Mouse (Mus musculus): ENCODE results near the gene Fcrls. TPM values are rescaled to one million over a fixed set of nuclear protein-coding genes. Genes with fewer than 3 reads are reported as not detected.

Gene Fcrls
- total RNA-seq (2021), result 1 to 10 TPM; 1.2 to 2.0 TPM
- long read RNA-seq, experiment 1, result 0 reads
- long read RNA-seq, experiment 2, partial matches to known transcripts, result 1 of 1 reads
- long read RNA-seq, experiment 2, other reads (novel, unspliced or antisense), result 0 of 1 reads

- no peak for DNase-seq (ENCODE audit: low spot score)
These were observed at the start of gene Fcrls for GRCm38 (mm10) chr3:87263436-87263835. Fcrls (minus strand) TSS chr3:87263738.

- no peak for DNase-seq (ENCODE audit: low spot score)
These were observed 46.4 kb upstream of the Fcrls start for GRCm38 (mm10) chr3:87309922-87310321.

DNA sequence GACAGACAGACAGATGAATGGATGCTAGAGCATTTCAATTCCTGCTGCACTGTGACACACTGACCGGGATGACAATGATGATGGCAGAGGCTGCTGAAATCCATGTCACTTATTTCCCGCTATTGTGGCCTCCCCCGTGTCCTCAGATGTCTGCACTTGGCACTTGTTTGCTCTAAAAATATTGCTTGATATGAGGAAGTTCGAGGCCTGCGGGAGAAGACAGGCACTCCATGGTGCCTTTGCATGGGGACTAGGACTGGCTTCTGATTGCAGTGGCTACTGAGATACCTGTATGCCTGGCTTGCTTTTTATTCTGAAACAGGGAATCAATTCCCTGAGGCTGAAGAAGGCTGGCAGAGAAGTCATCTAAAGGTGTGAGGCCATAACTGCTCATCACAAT is 36.4 kb upstream of the Fcrls start:
- no peak for DNase-seq (ENCODE audit: low spot score)

GRCm38 (mm10) chr3:87274372-87274771 is 10.8 kb upstream of the Fcrls start:
- DNase-seq (ENCODE audit: low spot score), result no peak

GRCm38 (mm10) chr3:87266581-87266980 is 3.0 kb upstream of the Fcrls start:
- no peak for DNase-seq (ENCODE audit: low spot score)

DNA sequence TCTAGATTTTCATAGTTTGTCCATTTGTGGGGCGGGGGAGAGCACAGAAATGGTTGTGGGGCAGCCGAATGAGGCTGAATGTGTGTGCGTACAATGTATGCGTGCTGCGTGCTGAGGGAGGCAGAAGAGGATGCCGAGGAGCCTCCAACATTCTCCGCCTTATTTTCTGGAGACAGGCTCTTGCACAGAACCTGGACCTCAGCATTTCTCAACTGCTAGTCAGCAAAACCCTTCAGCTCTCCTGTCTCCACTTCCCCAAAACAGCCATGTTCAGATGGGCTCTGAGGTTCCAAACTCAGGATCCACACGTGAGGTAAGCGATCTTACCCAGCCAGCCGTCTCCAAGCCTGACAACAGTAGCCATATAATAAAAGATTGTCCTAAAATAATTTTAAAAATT is 8.3 kb downstream of the Fcrls start:
- DNase-seq (ENCODE audit: low spot score), result no peak

DNA sequence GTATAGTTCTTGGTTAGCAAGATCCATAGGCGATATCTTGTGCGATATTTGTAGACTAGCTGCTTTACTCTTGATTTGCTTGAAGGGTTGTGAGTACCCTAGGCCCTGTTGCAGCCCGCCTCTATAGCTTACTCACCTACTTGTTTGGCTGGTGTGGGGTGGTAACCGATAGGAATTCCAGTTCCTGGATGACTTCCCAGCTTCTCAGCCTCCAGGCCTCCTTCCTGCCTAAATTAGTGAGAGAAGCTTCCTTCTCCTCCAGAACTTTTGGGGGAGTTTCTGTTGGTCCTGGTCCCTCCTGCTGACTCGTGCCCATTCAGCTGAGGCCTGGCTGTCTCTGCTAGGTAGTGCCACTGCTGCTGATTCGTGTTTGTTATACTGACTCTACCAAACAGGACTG is 14.0 kb downstream of the Fcrls start:
- no peak for DNase-seq (ENCODE audit: low spot score)

- no peak for DNase-seq (ENCODE audit: low spot score)
These were observed 16.2 kb downstream of the Fcrls start for GRCm38 (mm10) chr3:87247292-87247691.

DNA sequence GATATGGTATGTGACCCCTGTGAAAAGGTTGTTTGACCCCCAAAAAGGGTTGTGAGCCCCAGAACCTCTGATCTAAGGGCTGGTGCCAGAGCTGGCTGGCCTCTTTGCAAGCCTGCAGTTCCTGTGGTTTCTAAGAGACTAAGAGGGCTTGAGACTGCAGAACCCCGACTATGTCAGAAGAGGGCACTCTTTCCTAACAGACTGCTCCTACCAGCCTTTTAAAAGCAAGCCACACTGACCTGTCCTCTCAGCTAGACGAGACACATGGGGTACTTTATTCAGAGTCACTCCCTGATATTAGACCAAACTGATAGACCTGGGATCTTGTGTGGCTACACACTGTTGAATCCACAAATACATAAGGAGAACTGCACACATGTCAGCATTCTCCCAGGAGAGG is 19.9 kb downstream of the Fcrls start:
- DNase-seq (ENCODE audit: low spot score), result peak; percentile 6

DNA sequence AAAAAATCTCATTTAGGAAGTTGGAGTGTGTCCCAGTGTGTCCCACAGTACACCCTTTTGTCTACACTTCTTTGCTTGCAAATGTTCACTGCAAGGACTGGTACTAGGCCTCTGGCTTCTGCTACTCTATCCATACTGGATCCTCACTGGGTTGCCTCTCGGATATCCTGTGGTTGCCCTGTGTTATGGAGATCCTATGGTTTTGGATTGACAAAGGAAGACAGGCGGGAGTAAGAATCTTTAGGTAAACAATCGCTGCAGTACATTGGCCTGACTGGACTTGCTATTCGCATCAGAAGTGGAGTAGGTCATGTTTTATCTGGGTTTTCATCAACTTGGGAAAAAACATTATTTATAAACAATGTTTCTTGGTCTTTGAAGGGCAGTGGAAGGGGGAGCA is 22.6 kb downstream of the Fcrls start:
- DNase-seq (ENCODE audit: low spot score), result no peak

GRCm38 (mm10) chr3:87223636-87224035 is 39.9 kb downstream of the Fcrls start:
- DNase-seq (ENCODE audit: low spot score), result no peak

GRCm38 (mm10) chr3:87222346-87222745 is 41.2 kb downstream of the Fcrls start:
- DNase-seq (ENCODE audit: low spot score), result no peak

DNA sequence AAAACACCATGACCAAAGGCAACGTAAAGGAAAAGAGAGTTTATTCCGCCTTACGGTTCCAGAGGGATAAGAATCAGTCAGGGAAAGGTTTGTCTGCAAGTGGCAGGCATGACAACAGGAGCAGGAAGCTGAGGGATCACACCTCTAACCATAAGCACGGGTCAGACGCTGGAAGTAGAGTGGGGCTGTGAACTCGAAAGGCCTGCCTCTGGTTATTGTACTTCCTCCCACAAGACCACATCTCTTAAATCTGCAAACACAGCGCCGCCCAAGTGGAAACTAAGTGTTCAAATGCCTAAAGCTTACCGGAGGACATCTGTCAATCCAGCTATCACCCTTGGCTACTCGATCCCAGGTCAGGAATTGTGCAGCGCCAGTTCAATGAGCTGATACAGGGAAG is 48.4 kb downstream of the Fcrls start:
- DNase-seq (ENCODE audit: low spot score), result no peak

DNA sequence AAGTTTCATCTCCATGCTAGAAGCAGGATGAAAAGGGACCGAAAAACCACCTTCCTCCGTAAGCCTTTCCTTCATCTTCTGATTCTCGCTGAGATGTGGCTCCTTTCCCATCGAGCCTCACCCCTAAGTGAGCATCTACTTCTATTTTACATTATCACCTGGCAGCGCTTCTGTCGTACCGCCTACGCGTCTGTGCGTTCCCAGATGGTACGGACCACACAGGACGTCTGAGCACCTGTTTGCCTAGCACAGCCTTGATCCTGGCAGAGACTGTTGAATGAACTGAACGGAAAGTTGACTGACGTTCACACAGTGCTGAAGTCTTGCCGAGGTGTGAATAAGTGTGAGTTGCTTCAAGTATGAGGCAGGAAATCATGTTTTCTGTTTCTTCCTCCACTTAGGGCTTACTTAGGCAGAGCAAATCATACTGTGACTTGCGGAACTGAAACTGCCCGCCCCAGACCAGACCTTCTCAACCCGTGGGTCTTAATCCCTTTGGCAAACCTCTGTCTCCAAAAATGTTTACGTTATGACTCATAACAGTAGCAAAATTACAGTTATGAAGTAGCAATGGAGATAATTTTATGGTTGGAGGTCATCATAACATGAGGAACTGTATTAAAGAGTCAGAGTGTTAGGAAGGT is 49.2 kb downstream of the Fcrls start:
- DNase-seq (ENCODE audit: low spot score), result no peak

GRCm38 (mm10) chr3:87206336-87207075 is 57.0 kb downstream of the Fcrls start:
- no peak for DNase-seq (ENCODE audit: low spot score)

Other genes with a start within 250 kb of the Fcrls start
- 1 to 10 TPM; 2.7 to 4.9 TPM for gene Kirrel, start 89.0 kb downstream of the Fcrls start, total RNA-seq (2021)
- gene Cd5l, start 94.1 kb upstream of the Fcrls start, total RNA-seq (2021), result not detected
- not detected for gene Fcrl1, start 112.6 kb upstream of the Fcrls start, total RNA-seq (2021)
- gene Fcrl5, start 172.0 kb upstream of the Fcrls start, total RNA-seq (2021), result not detected

All from gastrocnemius, adult 18-20 months (tissue).